Mouse (Mus musculus): ENCODE results near the gene Abcg5. TPM values are rescaled to one million over a fixed set of nuclear protein-coding genes. Genes with fewer than 3 reads are reported as not detected.

Gene Abcg5
- polyA plus RNA-seq, 1 experiment: not detected

DNA sequence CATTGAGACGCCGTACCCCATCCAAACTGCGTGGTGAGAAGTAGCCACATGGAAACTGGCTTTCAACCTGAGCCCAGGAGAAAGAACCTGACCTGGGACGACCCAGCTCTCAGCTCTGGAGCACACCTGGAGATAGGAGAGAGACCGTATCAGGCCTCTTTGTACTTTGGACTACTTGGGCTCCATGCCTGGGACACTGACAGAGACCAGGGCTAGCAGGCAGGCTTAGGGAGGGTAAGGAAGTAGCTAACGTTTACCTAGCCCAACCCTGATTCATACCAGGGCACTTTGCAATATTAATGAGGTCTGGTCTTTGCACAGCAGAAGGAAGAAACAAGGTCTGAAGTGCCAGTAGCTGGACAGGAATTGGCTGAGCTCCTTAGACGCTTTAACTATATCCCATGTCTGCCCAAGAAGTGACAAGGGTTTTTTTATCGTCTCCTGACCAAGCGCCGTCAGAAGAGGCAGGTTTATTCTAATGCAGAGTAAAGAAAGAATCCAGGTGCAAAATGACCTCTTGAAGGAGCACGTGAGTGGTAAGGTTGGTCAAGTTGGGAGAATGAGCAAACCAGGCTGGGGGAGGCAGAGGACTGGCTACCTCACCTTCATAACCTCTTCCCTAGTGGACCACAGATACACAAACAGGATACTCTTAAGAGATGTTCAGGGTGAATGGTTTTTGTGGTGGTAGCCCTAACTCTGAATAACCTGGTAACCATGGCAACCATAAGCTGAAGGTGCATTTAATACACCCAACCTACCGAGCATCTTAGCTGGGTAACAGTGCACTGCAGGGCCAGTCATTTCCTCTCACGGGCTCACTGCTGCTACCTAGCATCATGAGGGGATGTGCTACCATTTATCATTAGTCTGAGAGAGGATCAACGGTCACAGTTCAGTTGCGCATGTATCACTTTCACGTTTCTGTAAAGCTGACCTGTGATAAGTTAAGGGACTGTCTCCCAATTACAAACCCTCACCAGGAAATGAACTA lies 10.1 kb downstream of the Abcg5 start:
- Histone ChIP-seq H3K9ac (ENCODE audit: low read depth, poor library complexity, severe bottlenecking) (no peak overlapping the region), H3K27ac (ENCODE audit: insufficient read depth, low read length) (no peak overlapping the region), H3K9me3 (replicated peaks; ENCODE audit: control insufficient read depth, insufficient read depth, low read length, poor library complexity, severe bottlenecking) (no peaks in the 10 kb centered on the region), H3K27me3 (ENCODE audit: control insufficient read depth, insufficient read depth, low read length, poor library complexity, severe bottlenecking) (no peaks in the 10 kb centered on the region), H3K4me1 (ENCODE audit: control insufficient read depth, insufficient read depth, low read length) (no peaks in the 10 kb centered on the region), H3K4me3 (ENCODE audit: low read depth, low read length) (no peak overlapping the region), H3K36me3 (ENCODE audit: control insufficient read depth, insufficient read depth, low read length, poor library complexity, severe bottlenecking) (no peaks in the 10 kb centered on the region)
- TF ChIP-seq CTCF (IDR thresholded peaks at IDR 0.05; ENCODE audit: low read depth, low read length): no peak
- TF ChIP-seq POLR2A (IDR thresholded peaks at IDR 0.05; ENCODE audit: insufficient read depth, low read length): no peak
- TF ChIP-seq EP300 (IDR thresholded peaks at IDR 0.05; ENCODE audit: insufficient read depth, low read depth, low read length): no peak

DNA sequence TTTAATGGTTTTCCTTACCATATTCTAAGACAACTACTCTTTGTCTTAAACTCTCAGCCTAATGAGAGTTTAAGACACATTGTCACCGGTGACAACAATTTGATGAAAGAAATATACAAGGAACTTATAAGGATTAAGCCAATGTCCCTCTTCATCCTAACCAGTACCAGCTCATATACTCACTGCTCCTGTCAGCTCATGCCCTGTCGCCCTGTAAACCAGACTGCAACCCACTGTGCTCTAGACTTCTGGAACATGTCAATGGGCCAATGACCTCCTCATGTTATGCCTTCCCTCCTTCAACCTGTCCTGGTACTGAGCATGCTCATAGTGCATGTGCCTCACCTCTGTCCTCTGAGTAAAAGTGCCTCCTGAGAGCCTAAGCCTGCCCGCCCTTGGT lies 15.0 kb downstream of the Abcg5 start:
- H3K27me3 ChIP-seq (ENCODE audit: control insufficient read depth, insufficient read depth, low read length, poor library complexity, severe bottlenecking): no peaks in the 10 kb centered on the region
- H3K4me1 ChIP-seq (ENCODE audit: control insufficient read depth, insufficient read depth, low read length): no peaks in the 10 kb centered on the region
- H3K9me3 ChIP-seq (replicated peaks; ENCODE audit: control insufficient read depth, insufficient read depth, low read length, poor library complexity, severe bottlenecking): no peaks in the 10 kb centered on the region
- no peak overlapping the region for H3K27ac ChIP-seq (ENCODE audit: insufficient read depth, low read length)
- TF ChIP-seq EP300 (IDR thresholded peaks at IDR 0.05; ENCODE audit: insufficient read depth, low read depth, low read length) (no peak), POLR2A (IDR thresholded peaks at IDR 0.05; ENCODE audit: insufficient read depth, low read length) (no peak), CTCF (IDR thresholded peaks at IDR 0.05; ENCODE audit: low read depth, low read length) (no peak)
- no peak overlapping the region for H3K4me3 ChIP-seq (ENCODE audit: low read depth, low read length)
- no peak overlapping the region for H3K9ac ChIP-seq (ENCODE audit: low read depth, poor library complexity, severe bottlenecking)
- no peaks in the 10 kb centered on the region for H3K36me3 ChIP-seq (ENCODE audit: control insufficient read depth, insufficient read depth, low read length, poor library complexity, severe bottlenecking)

DNA sequence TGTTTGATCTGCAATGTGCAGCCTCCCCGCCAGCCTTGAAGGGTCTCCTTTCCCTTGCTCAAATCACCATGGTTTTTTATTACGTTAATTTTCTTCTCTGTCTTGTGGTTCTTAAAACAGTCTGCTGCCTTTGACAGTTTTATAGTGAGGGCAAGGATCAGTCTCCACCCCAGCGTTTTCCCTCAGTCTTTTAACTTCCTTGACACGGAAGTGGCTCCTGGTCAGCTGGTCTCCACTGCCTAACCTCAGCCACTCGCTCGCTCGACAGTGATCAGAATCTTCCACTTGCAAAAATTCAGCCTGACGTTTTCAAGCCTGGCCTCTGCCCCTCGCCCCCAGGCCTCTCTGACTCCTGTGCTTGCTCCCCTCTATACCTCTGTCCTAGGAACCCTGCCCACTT lies 17.1 kb downstream of the Abcg5 start:
- no peak overlapping the region for H3K4me3 ChIP-seq (ENCODE audit: low read depth, low read length)
- no peak overlapping the region for H3K27ac ChIP-seq (ENCODE audit: insufficient read depth, low read length)
- no peaks in the 10 kb centered on the region for H3K4me1 ChIP-seq (ENCODE audit: control insufficient read depth, insufficient read depth, low read length)
- TF ChIP-seq CTCF (IDR thresholded peaks at IDR 0.05; ENCODE audit: low read depth, low read length) (no peak), EP300 (IDR thresholded peaks at IDR 0.05; ENCODE audit: insufficient read depth, low read depth, low read length) (no peak), POLR2A (IDR thresholded peaks at IDR 0.05; ENCODE audit: insufficient read depth, low read length) (no peak)
- no peaks in the 10 kb centered on the region for H3K9me3 ChIP-seq (replicated peaks; ENCODE audit: control insufficient read depth, insufficient read depth, low read length, poor library complexity, severe bottlenecking)
- no peaks in the 10 kb centered on the region for H3K36me3 ChIP-seq (ENCODE audit: control insufficient read depth, insufficient read depth, low read length, poor library complexity, severe bottlenecking)
- H3K9ac ChIP-seq (ENCODE audit: low read depth, poor library complexity, severe bottlenecking): no peak overlapping the region
- H3K27me3 ChIP-seq (ENCODE audit: control insufficient read depth, insufficient read depth, low read length, poor library complexity, severe bottlenecking): no peaks in the 10 kb centered on the region

DNA sequence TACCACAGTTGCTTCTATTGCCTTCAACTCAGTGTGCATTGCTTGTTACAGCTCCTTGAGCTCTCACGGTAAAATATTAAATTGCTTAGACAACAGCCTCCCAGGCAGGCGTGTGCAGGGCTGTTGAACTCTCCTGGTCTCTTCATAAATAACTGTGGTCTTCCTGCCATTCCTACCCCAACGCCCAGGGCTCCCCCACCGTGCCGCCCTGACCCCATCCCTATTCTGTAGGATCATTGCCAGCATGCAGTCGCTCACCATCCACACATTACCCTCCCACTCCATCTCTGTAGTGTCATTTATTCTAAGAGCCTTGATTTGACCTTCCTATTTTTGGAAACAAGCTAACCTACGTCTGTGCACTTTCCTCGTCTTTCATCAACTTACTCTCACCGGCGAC lies 17.8 kb downstream of the Abcg5 start:
- Histone ChIP-seq H3K36me3 (ENCODE audit: control insufficient read depth, insufficient read depth, low read length, poor library complexity, severe bottlenecking) (no peaks in the 10 kb centered on the region), H3K27me3 (ENCODE audit: control insufficient read depth, insufficient read depth, low read length, poor library complexity, severe bottlenecking) (no peaks in the 10 kb centered on the region), H3K4me1 (ENCODE audit: control insufficient read depth, insufficient read depth, low read length) (no peaks in the 10 kb centered on the region), H3K9me3 (replicated peaks; ENCODE audit: control insufficient read depth, insufficient read depth, low read length, poor library complexity, severe bottlenecking) (no peaks in the 10 kb centered on the region), H3K9ac (ENCODE audit: low read depth, poor library complexity, severe bottlenecking) (no peak overlapping the region), H3K4me3 (ENCODE audit: low read depth, low read length) (no peak overlapping the region), H3K27ac (ENCODE audit: insufficient read depth, low read length) (no peak overlapping the region)
- TF ChIP-seq POLR2A (IDR thresholded peaks at IDR 0.05; ENCODE audit: insufficient read depth, low read length) (no peak), EP300 (IDR thresholded peaks at IDR 0.05; ENCODE audit: insufficient read depth, low read depth, low read length) (no peak), CTCF (IDR thresholded peaks at IDR 0.05; ENCODE audit: low read depth, low read length) (no peak)

DNA sequence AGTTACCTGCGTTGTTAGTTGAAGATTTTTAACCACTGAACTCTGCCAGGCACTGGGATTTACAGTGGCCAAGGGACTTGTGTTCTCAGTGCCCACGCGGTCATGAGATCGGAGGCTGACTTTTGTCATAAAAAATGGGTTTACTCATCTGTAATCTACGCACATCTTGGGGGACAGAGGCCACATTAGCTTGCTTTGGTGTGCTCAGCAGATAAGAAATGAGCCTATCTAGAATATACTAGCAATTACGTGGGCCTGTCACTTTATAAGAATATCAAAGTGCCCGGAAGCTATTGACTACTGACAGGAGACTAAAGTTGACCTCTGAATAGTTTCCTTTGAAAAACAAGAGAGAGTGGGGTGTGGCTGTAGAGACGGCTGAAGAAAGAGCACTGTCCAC lies 23.9 kb downstream of the Abcg5 start:
- Histone ChIP-seq H3K9me3 (replicated peaks; ENCODE audit: control insufficient read depth, insufficient read depth, low read length, poor library complexity, severe bottlenecking) (no peaks in the 10 kb centered on the region), H3K27me3 (ENCODE audit: control insufficient read depth, insufficient read depth, low read length, poor library complexity, severe bottlenecking) (no peaks in the 10 kb centered on the region), H3K4me1 (ENCODE audit: control insufficient read depth, insufficient read depth, low read length) (no peaks in the 10 kb centered on the region), H3K9ac (ENCODE audit: low read depth, poor library complexity, severe bottlenecking) (no peak overlapping the region), H3K36me3 (ENCODE audit: control insufficient read depth, insufficient read depth, low read length, poor library complexity, severe bottlenecking) (no peaks in the 10 kb centered on the region), H3K4me3 (ENCODE audit: low read depth, low read length) (no peak overlapping the region), H3K27ac (ENCODE audit: insufficient read depth, low read length) (no peak overlapping the region)
- TF ChIP-seq EP300 (IDR thresholded peaks at IDR 0.05; ENCODE audit: insufficient read depth, low read depth, low read length) (no peak), POLR2A (IDR thresholded peaks at IDR 0.05; ENCODE audit: insufficient read depth, low read length) (no peak), CTCF (IDR thresholded peaks at IDR 0.05; ENCODE audit: low read depth, low read length) (no peak)

DNA sequence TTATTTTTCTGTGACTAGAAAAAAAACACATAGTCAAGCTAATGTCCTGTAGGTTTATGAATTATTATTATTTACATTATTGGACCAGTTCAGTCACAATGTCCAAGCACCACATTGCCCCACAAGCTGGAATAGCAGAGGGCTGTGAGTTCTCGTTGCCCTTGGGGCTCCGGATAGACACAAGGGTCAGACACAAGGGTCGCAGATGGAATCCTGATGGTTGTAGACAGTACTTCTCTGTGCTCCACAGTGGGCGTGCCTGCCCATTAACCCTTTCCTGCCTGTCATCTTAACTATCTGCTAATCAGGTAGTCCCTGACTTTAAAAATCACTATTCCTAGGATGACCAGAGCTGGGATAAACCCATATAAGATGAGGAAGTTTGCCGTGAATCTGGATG lies 24.6 kb downstream of the Abcg5 start:
- H3K4me3 ChIP-seq (ENCODE audit: low read depth, low read length): no peak overlapping the region
- no peaks in the 10 kb centered on the region for H3K4me1 ChIP-seq (ENCODE audit: control insufficient read depth, insufficient read depth, low read length)
- no peak overlapping the region for H3K27ac ChIP-seq (ENCODE audit: insufficient read depth, low read length)
- no peak overlapping the region for H3K9ac ChIP-seq (ENCODE audit: low read depth, poor library complexity, severe bottlenecking)
- no peaks in the 10 kb centered on the region for H3K27me3 ChIP-seq (ENCODE audit: control insufficient read depth, insufficient read depth, low read length, poor library complexity, severe bottlenecking)
- no peaks in the 10 kb centered on the region for H3K36me3 ChIP-seq (ENCODE audit: control insufficient read depth, insufficient read depth, low read length, poor library complexity, severe bottlenecking)
- TF ChIP-seq EP300 (IDR thresholded peaks at IDR 0.05; ENCODE audit: insufficient read depth, low read depth, low read length) (no peak), CTCF (IDR thresholded peaks at IDR 0.05; ENCODE audit: low read depth, low read length) (no peak), POLR2A (IDR thresholded peaks at IDR 0.05; ENCODE audit: insufficient read depth, low read length) (no peak)
- H3K9me3 ChIP-seq (replicated peaks; ENCODE audit: control insufficient read depth, insufficient read depth, low read length, poor library complexity, severe bottlenecking): no peaks in the 10 kb centered on the region
